Mouse (Mus musculus) yolk sac, embryonic 10.5 days (tissue): ENCODE results near the gene Coq5.
"Not testable (repeated sequence)": the region's sequence is repeated elsewhere in the genome, so short reads cannot be mapped to it uniquely, and the experiment has no call there.

Source experiments
- DNase-seq: peaks from one replicate; pipeline ENCODE4 v3.0.0-alpha.2; 2017; ENCODE audit warnings: low spot score

Gene Coq5

GRCm38 (mm10) chr5:115267469-115268045 is 11.9 kb upstream of the Coq5 start:
- DNase-seq = no peak

- peak; percentile 22 for DNase-seq
Measured at GRCm38 (mm10) chr5:115268266-115268665, 11.2 kb upstream of the Coq5 start.

GRCm38 (mm10) chr5:115269969-115270368 is 9.5 kb upstream of the Coq5 start:
- no peak for DNase-seq

DNA sequence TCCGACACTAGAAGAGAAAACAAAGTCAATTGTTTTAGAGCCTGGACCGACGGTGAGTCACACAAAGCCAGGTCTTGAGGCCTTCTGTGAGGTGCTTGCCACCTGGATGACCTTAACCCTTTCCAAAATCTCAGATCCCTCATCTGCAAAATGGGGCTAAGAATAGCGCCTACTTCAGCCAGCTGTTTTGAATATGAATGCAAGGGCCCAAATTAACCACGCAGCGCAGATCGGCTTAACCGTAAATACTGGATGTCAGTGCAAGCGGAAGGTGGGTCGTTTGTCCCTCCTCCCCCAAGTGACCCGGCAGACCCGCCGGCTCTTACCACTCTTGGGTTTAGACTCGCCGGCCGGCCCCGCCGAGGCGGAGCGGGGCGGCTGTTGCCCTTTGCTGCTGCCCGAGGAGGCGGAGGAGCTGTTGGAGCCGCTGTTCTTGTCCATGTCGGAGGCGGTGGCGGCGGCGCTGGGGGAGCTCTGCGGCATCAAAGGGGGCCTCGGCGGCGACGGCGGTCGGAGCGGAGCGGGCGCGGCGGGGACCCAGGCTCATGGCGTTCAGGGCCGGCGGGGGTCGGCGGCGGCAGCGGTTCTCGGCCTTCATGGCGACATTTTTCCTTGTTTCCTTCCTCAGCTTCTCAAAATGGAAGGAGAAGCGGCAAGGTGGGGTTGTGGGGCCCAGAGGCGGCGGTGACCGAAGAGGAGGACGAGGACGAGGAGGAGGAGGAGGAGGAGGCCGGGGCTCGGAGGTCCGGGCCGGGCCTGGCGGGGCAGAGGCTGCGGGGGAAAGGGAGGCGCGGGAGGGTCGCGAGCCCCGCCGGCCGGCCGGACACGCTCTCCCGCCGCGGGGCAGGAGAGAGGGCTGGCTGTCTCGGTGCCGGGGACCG is 7.3 kb upstream of the Coq5 start:
- DNase-seq = peak; percentile 59

DNA sequence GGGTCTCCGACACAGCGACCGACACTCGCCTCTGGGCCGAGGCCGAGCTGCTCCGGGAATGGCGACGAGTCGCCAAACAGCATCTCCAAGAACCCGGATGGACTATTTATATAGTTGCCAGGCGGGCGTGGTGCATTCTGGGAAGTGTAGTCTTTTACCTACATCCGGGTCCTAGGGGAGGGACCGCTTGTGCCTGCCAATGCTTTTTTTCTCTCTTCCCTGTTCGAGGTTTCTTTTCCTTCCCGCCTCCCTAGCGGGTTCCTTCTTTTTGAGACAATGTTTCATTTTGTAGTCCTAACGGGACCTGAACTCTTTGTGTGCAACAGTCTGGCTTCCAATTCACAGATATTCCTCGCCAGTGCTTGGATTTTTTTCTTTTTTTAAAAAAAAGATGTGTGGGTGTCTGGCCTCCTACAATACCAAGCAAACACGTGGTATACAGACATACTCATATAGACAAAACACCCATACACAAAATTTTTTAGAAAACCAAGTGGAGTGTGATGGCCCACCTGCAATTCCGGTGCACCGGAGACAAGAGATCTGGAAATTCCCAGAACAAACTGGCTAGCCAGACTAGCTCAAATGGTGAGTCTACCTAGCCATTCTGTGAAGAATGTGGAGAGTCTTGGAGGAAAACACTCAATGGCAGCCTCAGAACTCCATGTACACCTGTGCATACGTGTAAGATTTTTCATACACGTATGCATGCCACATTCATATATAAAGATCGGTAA is 6.5 kb upstream of the Coq5 start, which contains the start of gene Rnf10:
Rnf10 (minus strand) TSS at position 87 of the 737 bp plus-strand sequence.
- DNase-seq = peak; percentile 98

- no peak for DNase-seq
Measured at GRCm38 (mm10) chr5:115273549-115274135, 5.8 kb upstream of the Coq5 start.

DNA sequence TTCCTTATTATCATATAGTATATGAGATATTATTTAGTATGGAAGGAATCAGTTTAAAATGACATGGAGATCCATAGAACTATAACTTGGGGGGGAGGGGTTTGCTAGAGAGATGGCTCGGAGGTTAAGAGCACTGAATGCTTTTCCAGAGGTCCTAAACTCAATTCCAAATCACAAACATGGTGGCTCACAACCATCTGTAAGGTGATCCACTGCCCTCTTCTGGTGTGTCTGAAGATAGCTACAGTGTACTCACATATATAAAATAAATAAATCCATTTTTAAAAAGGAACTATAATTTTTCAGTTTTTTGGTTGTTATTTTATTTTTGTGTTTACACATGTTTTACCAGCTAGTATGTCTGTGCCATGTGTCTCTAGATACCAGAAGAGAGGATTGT is 5.1 kb upstream of the Coq5 start:
- DNase-seq = no peak

- DNase-seq = no peak
Measured at GRCm38 (mm10) chr5:115274771-115275170, 4.7 kb upstream of the Coq5 start.

- DNase-seq = no peak
Measured at GRCm38 (mm10) chr5:115275998-115276397, 3.5 kb upstream of the Coq5 start.

- DNase-seq = no peak
Measured at GRCm38 (mm10) chr5:115278053-115278452, 1.4 kb upstream of the Coq5 start.

DNA sequence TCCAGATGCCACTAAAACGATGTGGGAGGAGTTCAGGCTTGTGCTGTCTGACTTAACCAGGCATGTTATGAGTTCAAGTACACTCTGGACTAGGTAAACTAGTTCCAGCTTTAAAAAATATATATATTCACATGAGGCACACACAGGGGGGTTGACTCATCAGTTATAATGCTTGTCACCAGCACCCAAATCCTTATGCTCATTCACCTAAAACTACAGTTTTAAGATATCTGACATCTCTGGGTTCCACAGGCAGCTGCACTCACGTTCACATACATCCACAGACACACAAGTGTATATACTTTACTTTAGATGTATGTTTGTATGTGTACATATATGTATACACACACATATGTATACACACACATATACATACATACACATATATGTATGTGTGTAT is 681 bp upstream of the Coq5 start:
- no peak for DNase-seq

- no peak for DNase-seq
Measured at GRCm38 (mm10) chr5:115280050-115280687, 703 bp downstream of the Coq5 start.

DNA sequence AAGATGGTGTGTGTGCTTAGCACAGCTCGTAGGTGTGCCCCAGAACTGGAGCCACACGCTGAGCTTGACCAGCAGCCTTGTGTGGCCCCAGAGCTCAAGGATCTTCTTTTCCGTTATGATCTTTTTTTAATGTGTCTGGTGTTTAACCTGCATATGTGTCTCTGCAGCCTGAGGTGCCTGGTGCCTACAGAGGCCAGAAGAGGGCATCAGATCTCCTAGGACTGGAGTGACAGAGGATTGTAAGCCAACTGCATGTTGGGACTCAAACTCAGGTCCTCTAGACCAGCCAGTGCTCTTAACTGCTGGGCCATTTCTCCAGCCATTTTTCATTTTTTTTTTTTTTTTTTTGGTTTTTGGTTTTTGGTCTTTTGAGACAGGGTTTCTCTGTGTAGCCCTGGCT is 5.3 kb downstream of the Coq5 start:
- no peak for DNase-seq

DNA sequence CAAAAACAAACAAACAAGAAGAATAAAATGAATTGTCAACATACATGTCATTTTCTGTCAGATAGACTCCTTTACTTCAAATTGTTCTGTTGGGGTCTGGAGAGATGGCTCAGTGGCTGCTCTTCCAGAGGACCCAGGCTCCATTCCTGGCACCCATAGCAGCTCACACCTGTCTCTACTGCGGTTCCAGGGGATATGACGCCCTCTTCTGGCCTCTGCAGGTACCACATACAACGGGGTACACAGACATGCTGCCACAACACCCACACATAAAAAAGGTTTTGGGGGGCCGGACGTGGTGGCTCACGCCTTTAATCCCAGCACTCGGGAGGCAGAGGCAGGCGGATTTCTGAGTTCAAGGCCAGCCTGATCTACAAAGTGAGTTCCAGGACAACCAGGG is 14.7 kb downstream of the Coq5 start:
- no peak for DNase-seq

- no peak for DNase-seq
Measured at GRCm38 (mm10) chr5:115296347-115296746, 16.9 kb downstream of the Coq5 start.

- peak; percentile 82 for DNase-seq
Measured at GRCm38 (mm10) chr5:115300035-115300744, 20.7 kb downstream of the Coq5 start.

GRCm38 (mm10) chr5:115300792-115301614 is 21.5 kb downstream of the Coq5 start, which contains the start of gene Dynll1:
TSS of gene Dynll1 (minus strand) at chr5:115300999.
- peak; percentile 99 for DNase-seq

GRCm38 (mm10) chr5:115301615-115302014 is 22.1 kb downstream of the Coq5 start:
- no peak for DNase-seq

DNA sequence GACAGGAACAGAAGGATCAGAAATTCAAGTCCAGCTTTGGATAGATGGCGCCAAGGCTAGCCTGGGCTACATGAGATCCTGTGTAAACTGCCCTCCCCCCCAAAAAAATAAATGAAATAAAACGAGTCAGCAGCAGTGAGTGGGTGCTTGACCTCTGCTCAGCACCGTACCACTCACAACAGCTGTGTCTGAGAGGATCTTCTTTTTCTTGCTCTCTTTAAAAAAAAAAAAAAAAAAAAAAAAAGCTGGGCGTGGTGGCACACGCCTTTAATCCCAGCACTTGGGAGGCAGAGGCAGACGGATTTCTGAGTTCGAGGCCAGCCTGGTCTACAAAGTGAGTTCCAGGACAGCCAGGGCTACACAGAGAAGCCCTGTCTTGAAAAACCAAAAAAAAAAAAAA is 22.7 kb downstream of the Coq5 start:
- DNase-seq = not testable (repeated sequence)

DNA sequence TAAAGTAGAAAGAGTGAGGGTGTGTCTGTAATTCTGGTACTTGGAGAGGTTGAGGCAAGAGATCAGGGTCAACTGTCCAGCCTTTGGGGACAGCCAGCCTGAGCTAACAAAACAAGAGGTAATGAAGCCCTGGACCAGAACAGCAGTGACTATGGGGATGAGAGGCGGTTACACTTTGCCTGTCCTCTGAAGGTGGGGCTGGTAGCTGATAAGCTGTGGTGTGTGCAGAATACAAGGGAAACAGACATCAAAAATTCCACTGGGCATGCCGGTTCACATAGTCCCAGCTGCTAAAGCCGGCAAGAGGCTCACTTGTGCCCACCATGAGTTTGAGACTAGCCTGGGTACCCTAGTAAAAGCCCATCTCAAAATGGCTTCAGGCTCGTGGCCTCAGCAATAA is 32.9 kb downstream of the Coq5 start:
- no peak for DNase-seq
